Mouse (Mus musculus) WW6 (cell line): ENCODE measurements around the gene Nt5e.

ENCODE experiments used
- DNase-seq: peaks from one replicate; pipeline ENCODE4 v3.0.0-alpha.2; 2013; ENCODE audit warnings: low read depth, low spot score

Nt5e gene

GRCm38 (mm10) chr9:88380542-88380941, 53.5 kb downstream of the Nt5e start:
- DNase-seq, result no peak

- no peak for DNase-seq
These were observed 61.8 kb downstream of the Nt5e start for GRCm38 (mm10) chr9:88388826-88389225.

- DNase-seq, result no peak
These were observed 67.9 kb downstream of the Nt5e start for GRCm38 (mm10) chr9:88394852-88395251.

GRCm38 (mm10) chr9:88398461-88398860, 71.5 kb downstream of the Nt5e start:
- no peak for DNase-seq

GRCm38 (mm10) chr9:88404088-88404487, 77.1 kb downstream of the Nt5e start:
- DNase-seq, result no peak

- no peak for DNase-seq
These were observed 77.5 kb downstream of the Nt5e start for GRCm38 (mm10) chr9:88404515-88404914.

- DNase-seq, result no peak
These were observed 83.0 kb downstream of the Nt5e start for GRCm38 (mm10) chr9:88409978-88410377.

GRCm38 (mm10) chr9:88416752-88417151, 89.8 kb downstream of the Nt5e start:
- no peak for DNase-seq
